Mouse (Mus musculus) spleen, adult 2 months (tissue): ENCODE measurements around the gene Snx3.

Experiments used
- CTCF ChIP-seq: fragments of 200-500 bp; IDR thresholded peaks from 2 replicates; pipeline ENCODE4 v1.5.1; 2011; ENCODE audit warnings: mild to moderate bottlenecking, inconsistent platforms; ENCODE audit not compliant: insufficient read depth, insufficient read length, insufficient replicate concordance; ENCODE audit errors: extremely low read depth
- POLR2A ChIP-seq: fragments of 200-500 bp; IDR thresholded peaks from 2 replicates; pipeline ENCODE4 v1.6.1; 2011; ENCODE audit warnings: low read depth, low read length, inconsistent platforms

GRCm38 (mm10) chr10:42545707-42546503 is 44.1 kb downstream of the Snx3 start:
- TF ChIP-seq POLR2A (no peak), CTCF (no peak)
